Mouse (Mus musculus) heart, embryonic 16.5 days (tissue): ENCODE measurements at regions not wholly inside any gene's neighbourhood (a gene's known extent, or its start where the extent isn't known, plus 50 kb on each side); places are given as distances from the start of the nearest gene placed in this dataset.

ENCODE experiments used
- ATAC-seq: fragments of 200-750 bp; cut with Nextera tagmentation; replicated peaks from 2 replicates; pipeline ENCODE4 v1.8.0; 2017; ENCODE audit warnings: moderate number of reproducible peaks; ENCODE audit not compliant: insufficient read depth, low FRiP score; ENCODE audit errors: extremely low read depth
- H3K27ac ChIP-seq: fragments of 300-500 bp; sonication (generic); 2 replicates; pipeline ENCODE4 v1.5.1; 2014; ENCODE audit warnings: mild to moderate bottlenecking, low read length, control low read depth, moderate library complexity
- H3K27me3 ChIP-seq: fragments of 300-500 bp; sonication (generic); 2 replicates; pipeline ENCODE4 v1.6.1; 2014; ENCODE audit warnings: low read length, mixed read lengths; ENCODE audit not compliant: control insufficient read depth, insufficient read depth
- H3K36me3 ChIP-seq: fragments of 300-500 bp; sonication (generic); 2 replicates; pipeline ENCODE4 v1.6.1; 2014; ENCODE audit not compliant: control insufficient read depth, insufficient read depth
- H3K4me1 ChIP-seq: fragments of 300-500 bp; sonication (generic); 2 replicates; pipeline ENCODE4 v1.6.1; 2014; ENCODE audit warnings: low read length, mixed read lengths; ENCODE audit not compliant: control insufficient read depth, insufficient read depth
- H3K4me2 ChIP-seq: fragments of 300-500 bp; sonication (generic); 2 replicates; pipeline ENCODE4 v1.6.1; 2014; ENCODE audit warnings: low read depth, mild to moderate bottlenecking, control low read depth, low read length
- H3K4me3 ChIP-seq: fragments of 300-500 bp; sonication (generic); 2 replicates; pipeline ENCODE4 v1.5.1; 2014; ENCODE audit warnings: mild to moderate bottlenecking, control low read depth, low read length
- H3K9ac ChIP-seq: fragments of 300-500 bp; sonication (generic); 2 replicates; pipeline ENCODE4 v1.6.1; 2014; ENCODE audit warnings: low read length, control low read depth
- H3K9me3 ChIP-seq: fragments of 300-500 bp; sonication (generic); replicated peaks from 2 replicates; pipeline ENCODE4 v1.6.1; 2016; ENCODE audit warnings: low read length; ENCODE audit not compliant: control insufficient read depth
- WGBS: fragments of 180-500 bp; shearing (Covaris S2); extraction: QIAGEN DNeasy Blood & Tissue Kit; methylation state at CpG from one replicate; pipeline ENCODE4 v1.1.7; 2014; 5-methylcytosine and 5-hydroxymethylcytosine counted together

GRCm38 (mm10) chr6:134320379-134320932 is 75.7 kb upstream of the Bcl2l14 start:
- no peak overlapping the region for H3K27ac ChIP-seq
- WGBS = 85% methylated on average over 7 of the region's 7 CpGs
- no peak overlapping the region for H3K9ac ChIP-seq
- no peaks in the 10 kb centered on the region for H3K4me1 ChIP-seq
- H3K27me3 ChIP-seq = no peaks in the 10 kb centered on the region
- H3K4me2 ChIP-seq = no peak overlapping the region
- no peaks in the 10 kb centered on the region for H3K9me3 ChIP-seq
- H3K36me3 ChIP-seq = no peaks in the 10 kb centered on the region
- ATAC-seq = no peak
- no peak overlapping the region for H3K4me3 ChIP-seq

- Histone ChIP-seq H3K9ac (no peak overlapping the region), H3K9me3 (no peaks in the 10 kb centered on the region), H3K4me2 (no peak overlapping the region), H3K4me1 (no peaks in the 10 kb centered on the region), H3K4me3 (no peak overlapping the region), H3K27me3 (no peaks in the 10 kb centered on the region), H3K27ac (no peak overlapping the region), H3K36me3 (no peaks in the 10 kb centered on the region)
- 49% methylated on average over 3 of the region's 3 CpGs for WGBS
- no peak for ATAC-seq
Measured at GRCm38 (mm10) chr6:134324001-134324400, 72.1 kb upstream of the Bcl2l14 start.

GRCm38 (mm10) chr6:134325564-134325963 is 70.6 kb upstream of the Bcl2l14 start:
- H3K27me3 ChIP-seq = no peaks in the 10 kb centered on the region
- no peak overlapping the region for H3K4me2 ChIP-seq
- H3K36me3 ChIP-seq = no peaks in the 10 kb centered on the region
- no peak overlapping the region for H3K27ac ChIP-seq
- no peaks in the 10 kb centered on the region for H3K4me1 ChIP-seq
- 93% methylated on average over 4 of the region's 4 CpGs for WGBS
- no peak for ATAC-seq
- no peak overlapping the region for H3K4me3 ChIP-seq
- H3K9ac ChIP-seq = no peak overlapping the region
- no peaks in the 10 kb centered on the region for H3K9me3 ChIP-seq

GRCm38 (mm10) chr6:134329550-134330299 is 66.4 kb upstream of the Bcl2l14 start:
- Histone ChIP-seq H3K27me3 (no peaks in the 10 kb centered on the region), H3K9me3 (no peaks in the 10 kb centered on the region), H3K27ac (no peak overlapping the region), H3K9ac (no peak overlapping the region), H3K36me3 (no peaks in the 10 kb centered on the region), H3K4me1 (no peaks in the 10 kb centered on the region), H3K4me3 (no peak overlapping the region), H3K4me2 (no peak overlapping the region)
- 71% methylated on average over 10 of the region's 10 CpGs for WGBS
- no peak for ATAC-seq

DNA sequence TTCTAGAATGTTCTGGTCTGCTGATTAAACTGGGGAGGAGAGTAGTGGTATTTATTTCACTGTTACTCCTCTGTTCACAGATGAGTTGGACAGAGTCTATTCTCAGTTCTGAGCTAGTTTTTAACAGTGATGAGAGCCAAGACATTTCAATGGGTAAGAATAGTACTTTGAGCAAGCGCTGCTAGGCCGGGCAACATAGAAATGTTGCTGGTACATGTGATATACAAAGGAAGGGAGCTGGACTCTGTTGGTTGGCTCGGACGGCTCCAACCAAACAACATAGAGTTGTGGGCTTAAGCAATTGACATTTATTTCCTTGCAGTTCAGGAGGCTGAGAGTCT is 65.8 kb upstream of the Bcl2l14 start:
- no peak overlapping the region for H3K27ac ChIP-seq
- 86% methylated on average over 4 of the region's 4 CpGs for WGBS
- no peaks in the 10 kb centered on the region for H3K9me3 ChIP-seq
- H3K4me1 ChIP-seq = no peaks in the 10 kb centered on the region
- no peak overlapping the region for H3K9ac ChIP-seq
- no peaks in the 10 kb centered on the region for H3K36me3 ChIP-seq
- no peak overlapping the region for H3K4me3 ChIP-seq
- no peaks in the 10 kb centered on the region for H3K27me3 ChIP-seq
- ATAC-seq = no peak
- H3K4me2 ChIP-seq = no peak overlapping the region

GRCm38 (mm10) chr6:134332718-134333432 is 63.2 kb upstream of the Bcl2l14 start:
- no peak overlapping the region for H3K9ac ChIP-seq
- H3K4me3 ChIP-seq = no peak overlapping the region
- no peak overlapping the region for H3K27ac ChIP-seq
- H3K4me2 ChIP-seq = peak overlapping the region; percentile 33; the same call in 1 of the 2 replicates
- 56% methylated on average over 15 of the region's 15 CpGs for WGBS
- ATAC-seq = no peak
- no peaks in the 10 kb centered on the region for H3K9me3 ChIP-seq
- no peaks in the 10 kb centered on the region for H3K27me3 ChIP-seq
- H3K36me3 ChIP-seq = no peaks in the 10 kb centered on the region
- H3K4me1 ChIP-seq = no peaks in the 10 kb centered on the region

DNA sequence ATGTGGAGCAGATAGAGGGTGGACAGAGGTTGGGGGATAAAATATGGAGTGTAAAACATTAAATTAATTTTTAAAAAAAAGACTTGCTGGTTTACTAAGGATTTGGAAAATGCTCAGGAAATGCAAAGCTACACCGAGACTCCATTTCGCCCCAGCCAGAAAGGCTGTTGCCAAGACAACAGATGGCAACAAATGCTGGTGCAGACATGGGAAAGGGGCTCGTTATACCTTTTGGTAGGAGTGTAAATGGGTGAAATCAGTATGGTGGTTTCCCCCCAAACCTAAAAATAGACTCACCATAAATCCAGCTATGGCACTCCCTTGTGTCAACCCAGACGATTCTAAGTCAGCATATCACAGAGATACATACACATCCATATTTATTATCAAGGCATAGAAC is 60.4 kb upstream of the Bcl2l14 start:
- ATAC-seq = no peak
- Histone ChIP-seq H3K27ac (no peak overlapping the region), H3K4me2 (no peak overlapping the region), H3K9ac (no peak overlapping the region), H3K27me3 (no peaks in the 10 kb centered on the region), H3K36me3 (no peaks in the 10 kb centered on the region), H3K9me3 (no peaks in the 10 kb centered on the region), H3K4me1 (no peaks in the 10 kb centered on the region), H3K4me3 (no peak overlapping the region)
- 72% methylated on average over 4 of the region's 4 CpGs for WGBS

- Histone ChIP-seq H3K9ac (no peak overlapping the region), H3K9me3 (no peaks in the 10 kb centered on the region), H3K27me3 (no peaks in the 10 kb centered on the region), H3K4me3 (no peak overlapping the region), H3K27ac (no peak overlapping the region), H3K4me1 (no peaks in the 10 kb centered on the region), H3K36me3 (no peaks in the 10 kb centered on the region), H3K4me2 (no peak overlapping the region)
- 85% methylated on average over 9 of the region's 9 CpGs for whole genome bisulfite sequencing
- ATAC-seq = no peak
Measured at GRCm38 (mm10) chr6:134342796-134343605, 53.1 kb upstream of the Bcl2l14 start.

- Histone ChIP-seq H3K9ac (no peak overlapping the region), H3K27me3 (no peaks in the 10 kb centered on the region), H3K9me3 (no peaks in the 10 kb centered on the region), H3K4me2 (no peak overlapping the region), H3K4me3 (no peak overlapping the region), H3K36me3 (no peaks in the 10 kb centered on the region), H3K4me1 (no peaks in the 10 kb centered on the region), H3K27ac (no peak overlapping the region)
- WGBS = 84% methylated on average over 4 of the region's 4 CpGs
- no peak for ATAC-seq
Measured at GRCm38 (mm10) chr6:134343606-134343901, 52.6 kb upstream of the Bcl2l14 start.
